Mouse (Mus musculus) left cerebral cortex, postnatal 36 days (tissue): ENCODE measurements around the gene Psmc3. TPM values are rescaled to one million over a fixed set of nuclear protein-coding genes. Genes with fewer than 3 reads are reported as not detected.

Experiments used
- DNase-seq, 2 experiments: peaks; one replicate each; pipeline ENCODE4 v3.0.0; 2021 to 2022; ENCODE audit warnings: low spot score in 2 of 2, mixed read lengths in 1 of 2
- intact Hi-C: fragments of 180-260 bp; cut with DNase I; formaldehyde crosslinking; loops from one replicate; pipeline ENCODE4 v1.15.1; 2025
- total RNA-seq, 2 experiments: library from RNA; stranded (reverse); gene quantifications; 2 replicates each; pipeline ENCODE4 v1.2.3; 2021

Gene Psmc3
- total RNA-seq, 2 experiments from 2014 or later = 206 to 234 TPM

- DNase-seq = no peak
- intact Hi-C loops = no loop called here
These were observed 18.3 kb downstream of the Psmc3 start for GRCm38 (mm10) chr2:91072092-91072491.

- intact Hi-C loops = no loop called here
- DNase-seq = no peak
These were observed 24.1 kb downstream of the Psmc3 start for GRCm38 (mm10) chr2:91077957-91078313.

- DNase-seq = no peak
- intact Hi-C loops = no loop called here
These were observed 24.7 kb downstream of the Psmc3 start for GRCm38 (mm10) chr2:91078314-91079025.

GRCm38 (mm10) chr2:91079026-91079384 lies 25.2 kb downstream of the Psmc3 start:
- intact Hi-C loops = no loop called here
- DNase-seq = no peak

GRCm38 (mm10) chr2:91080784-91081513 lies 27.1 kb downstream of the Psmc3 start:
- DNase-seq = no peak
- intact Hi-C loops = no loop called here

GRCm38 (mm10) chr2:91081775-91082695 lies 28.2 kb downstream of the Psmc3 start, which contains the start of gene Spi1:
Gene Spi1, plus strand, starts transcription at chr2:91082390.
- intact Hi-C loops = no loop called here
- no peak for DNase-seq

GRCm38 (mm10) chr2:91082844-91083243 lies 29.0 kb downstream of the Psmc3 start:
- DNase-seq = no peak
- intact Hi-C loops = no loop called here

- no peak for DNase-seq
- intact Hi-C loops = no loop called here
These were observed 29.6 kb downstream of the Psmc3 start for GRCm38 (mm10) chr2:91083366-91083940.

- no peak for DNase-seq
- intact Hi-C loops = no loop called here
These were observed 30.5 kb downstream of the Psmc3 start for GRCm38 (mm10) chr2:91084179-91084820.

- no peak for DNase-seq
- intact Hi-C loops = no loop called here
These were observed 31.9 kb downstream of the Psmc3 start for GRCm38 (mm10) chr2:91085494-91086391.

GRCm38 (mm10) chr2:91086392-91087237 lies 32.8 kb downstream of the Psmc3 start:
- DNase-seq = no peak
- intact Hi-C loops = no loop called here

- intact Hi-C loops = no loop called here
- DNase-seq = no peak
These were observed 33.6 kb downstream of the Psmc3 start for GRCm38 (mm10) chr2:91087453-91087852.

- no peak for DNase-seq
- intact Hi-C loops = no loop called here
These were observed 35.2 kb downstream of the Psmc3 start for GRCm38 (mm10) chr2:91088987-91089386.

GRCm38 (mm10) chr2:91090208-91090607 lies 36.4 kb downstream of the Psmc3 start:
- no peak for DNase-seq
- intact Hi-C loops = no loop called here

GRCm38 (mm10) chr2:91090827-91091226 lies 37.0 kb downstream of the Psmc3 start:
- intact Hi-C loops = no loop called here
- DNase-seq = no peak

GRCm38 (mm10) chr2:91096524-91096923 lies 42.7 kb downstream of the Psmc3 start:
- DNase-seq = no peak
- intact Hi-C loops = no loop called here

- no peak for DNase-seq
- intact Hi-C loops = no loop called here
These were observed 43.2 kb downstream of the Psmc3 start for GRCm38 (mm10) chr2:91097015-91097414.

GRCm38 (mm10) chr2:91098156-91098555 lies 44.3 kb downstream of the Psmc3 start:
- intact Hi-C loops = no loop called here

More at GRCm38 (mm10) chr2:91098156-91098555, 44.3 kb downstream of the Psmc3 start:
- no peak for DNase-seq
